Mouse (Mus musculus): ENCODE results near the gene Ccdc184.
A peak's percentile ranks its signal among the peaks of the same experiment; 100 is the strongest.

The Ccdc184 gene

DNA sequence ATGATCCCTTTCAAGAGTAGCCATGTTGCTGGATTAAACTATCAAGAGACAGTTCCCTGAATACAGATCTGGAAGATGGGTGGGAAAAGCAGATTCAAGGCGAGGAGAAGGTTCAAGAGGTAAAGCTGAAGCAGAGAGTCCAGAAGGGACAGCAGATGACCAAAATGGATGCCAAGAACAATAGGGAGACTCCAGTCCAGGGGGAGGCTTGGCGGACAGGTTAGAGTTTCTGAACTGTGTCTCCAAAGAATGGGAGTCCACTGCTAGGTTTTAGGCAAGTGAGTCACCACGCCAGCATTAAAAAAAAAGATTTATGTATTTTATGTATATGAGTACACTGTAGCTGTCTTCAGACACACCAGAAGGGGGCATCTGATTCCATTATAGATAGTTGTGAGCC is 12.3 kb upstream of the Ccdc184 start:
- no peak for DNase-seq (ENCODE audit: extremely low read depth, insufficient read length, low spot score)

DNA sequence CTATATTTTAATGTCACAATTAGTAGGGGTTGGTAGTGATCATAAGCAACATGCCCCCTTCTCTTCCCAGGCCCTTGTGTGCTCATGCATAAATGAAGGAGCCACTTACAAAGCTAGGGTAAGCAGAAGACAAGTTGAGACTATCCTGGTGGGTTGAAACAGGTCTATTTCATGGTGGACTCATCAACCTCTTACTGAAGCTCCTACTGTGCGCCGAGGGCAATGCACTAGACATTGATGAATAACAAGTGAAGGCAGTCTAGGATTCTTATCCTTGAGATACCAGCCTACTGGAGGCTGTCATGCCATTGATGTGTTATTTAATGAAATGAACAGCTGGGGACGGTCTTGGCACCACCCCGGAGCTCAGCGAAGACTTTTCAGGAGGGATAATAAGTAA is 11.7 kb upstream of the Ccdc184 start:
- DNase-seq (ENCODE audit: extremely low read depth, insufficient read length, low spot score) = no peak

DNA sequence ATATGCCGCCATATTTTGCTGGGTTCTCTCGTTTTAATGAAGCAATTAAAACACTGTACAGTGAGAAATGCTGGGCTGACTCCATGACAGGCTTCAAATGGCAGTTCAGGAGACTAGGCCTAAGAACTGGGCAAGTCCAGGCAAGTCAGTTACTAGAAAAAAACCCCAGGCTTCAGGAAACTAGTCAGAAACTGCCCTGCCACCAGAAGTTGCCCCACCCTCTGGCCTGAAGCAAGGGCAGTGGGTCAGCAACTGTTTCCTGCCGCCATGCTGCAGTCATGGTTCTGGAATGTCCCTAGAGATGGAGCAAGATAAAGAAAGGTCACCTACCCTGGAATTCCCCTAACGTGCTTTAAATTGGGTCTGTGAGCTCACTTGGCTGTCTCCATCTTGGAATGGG is 11.0 kb upstream of the Ccdc184 start:
- DNase-seq (ENCODE audit: extremely low read depth, insufficient read length, low spot score) = peak; percentile 68

DNA sequence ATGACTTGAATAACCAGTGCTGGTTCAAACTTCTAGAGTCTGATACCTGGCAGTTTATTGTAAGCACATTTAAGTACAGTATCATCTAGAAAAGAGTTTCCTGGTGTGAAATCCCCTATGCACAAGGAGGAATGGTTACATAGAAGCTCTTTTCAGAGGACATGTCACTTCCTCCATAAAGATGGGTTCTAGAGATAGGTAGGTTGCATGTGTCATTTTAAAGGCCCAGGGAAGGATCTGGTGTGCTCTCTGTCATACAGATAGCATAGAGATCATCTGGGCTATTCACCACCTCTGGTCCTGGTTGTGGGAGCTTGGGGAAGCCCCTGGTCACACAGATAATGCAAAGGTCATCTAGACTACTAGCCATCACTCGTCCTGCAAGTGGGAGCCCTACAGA is 9.7 kb upstream of the Ccdc184 start:
- DNase-seq (ENCODE audit: extremely low read depth, insufficient read length, low spot score) = no peak

DNA sequence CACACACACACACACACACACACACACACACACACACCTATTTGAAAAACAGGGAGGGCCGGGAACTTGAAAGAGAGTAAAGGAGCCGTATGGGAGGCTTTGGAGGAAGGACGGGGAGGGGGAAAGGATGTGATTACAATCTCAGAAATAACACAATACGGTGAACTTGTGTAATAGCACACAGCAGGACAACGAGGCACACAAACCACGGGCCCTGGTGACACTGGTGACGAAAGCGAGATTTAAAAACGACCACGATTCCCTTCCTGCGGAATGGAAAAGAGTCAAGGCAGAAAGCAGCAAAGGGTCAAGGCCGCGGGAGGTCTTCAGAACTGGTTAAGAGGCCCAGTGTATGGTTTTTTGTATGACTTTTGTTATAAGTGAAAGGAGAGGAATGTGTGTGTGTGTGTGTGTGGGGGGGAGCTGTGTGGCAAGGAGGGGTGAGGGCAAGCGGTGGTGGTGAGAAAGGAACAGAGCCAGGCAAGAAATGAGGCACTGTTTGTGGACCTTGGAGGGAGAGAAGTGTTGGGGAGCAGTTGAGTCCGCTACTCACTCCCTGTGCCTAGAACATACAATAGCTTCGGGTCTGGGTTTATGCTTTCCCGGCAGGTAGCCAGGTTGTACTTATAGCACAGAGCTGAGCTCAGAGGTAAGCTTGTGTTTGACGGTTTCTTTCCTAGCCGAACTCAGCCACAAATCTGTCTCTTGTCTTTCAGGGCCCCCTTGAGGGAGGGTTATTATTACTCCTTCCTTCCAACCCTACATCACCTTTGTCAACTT is 5.7 kb upstream of the Ccdc184 start:
- no peak for DNase-seq (ENCODE audit: extremely low read depth, insufficient read length, low spot score)

DNA sequence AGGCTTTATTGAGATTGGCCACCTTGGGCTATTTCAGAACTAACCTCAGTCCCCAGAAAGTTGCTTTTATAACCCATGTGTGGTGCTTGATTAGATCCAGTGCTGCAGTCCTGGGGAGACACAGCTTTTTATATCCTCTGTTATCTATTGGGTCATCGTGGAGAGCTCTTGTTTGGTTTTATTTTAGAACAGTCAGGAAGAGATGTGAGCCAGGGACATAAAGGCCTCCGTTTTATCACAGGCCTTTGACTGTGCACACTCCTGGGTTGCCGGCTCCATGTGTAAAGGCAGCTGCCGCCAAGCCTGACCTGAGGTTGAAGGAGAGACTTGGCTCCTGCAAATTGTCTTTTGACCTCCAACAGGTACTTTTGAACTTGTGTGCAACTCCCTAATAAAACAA is 4.4 kb upstream of the Ccdc184 start:
- no peak for DNase-seq (ENCODE audit: extremely low read depth, insufficient read length, low spot score)

DNA sequence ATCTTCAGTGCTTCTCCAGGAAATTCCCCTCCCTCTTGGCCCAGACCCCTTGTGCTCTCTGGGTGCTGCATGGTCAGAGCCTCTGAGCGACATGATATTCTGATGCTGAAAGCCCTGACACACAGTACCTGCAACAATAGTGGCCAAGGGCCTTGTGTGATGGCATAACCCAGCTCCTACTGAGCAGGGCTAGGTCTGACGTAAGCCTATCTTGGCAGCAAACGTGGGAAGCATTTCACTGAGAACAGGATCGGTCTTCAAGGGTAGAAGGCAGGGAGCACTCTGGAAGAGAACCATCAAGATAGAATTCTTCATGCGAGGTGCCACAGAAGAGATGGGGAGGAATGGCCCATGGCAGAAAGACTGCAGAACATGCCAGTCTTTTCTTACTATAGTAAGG is 1.4 kb upstream of the Ccdc184 start, which contains the start of gene Asb8:
Gene Asb8, minus strand, starts transcription at position 101 of the 400 bp plus-strand sequence.
- DNase-seq (ENCODE audit: extremely low read depth, insufficient read length, low spot score) = no peak

DNA sequence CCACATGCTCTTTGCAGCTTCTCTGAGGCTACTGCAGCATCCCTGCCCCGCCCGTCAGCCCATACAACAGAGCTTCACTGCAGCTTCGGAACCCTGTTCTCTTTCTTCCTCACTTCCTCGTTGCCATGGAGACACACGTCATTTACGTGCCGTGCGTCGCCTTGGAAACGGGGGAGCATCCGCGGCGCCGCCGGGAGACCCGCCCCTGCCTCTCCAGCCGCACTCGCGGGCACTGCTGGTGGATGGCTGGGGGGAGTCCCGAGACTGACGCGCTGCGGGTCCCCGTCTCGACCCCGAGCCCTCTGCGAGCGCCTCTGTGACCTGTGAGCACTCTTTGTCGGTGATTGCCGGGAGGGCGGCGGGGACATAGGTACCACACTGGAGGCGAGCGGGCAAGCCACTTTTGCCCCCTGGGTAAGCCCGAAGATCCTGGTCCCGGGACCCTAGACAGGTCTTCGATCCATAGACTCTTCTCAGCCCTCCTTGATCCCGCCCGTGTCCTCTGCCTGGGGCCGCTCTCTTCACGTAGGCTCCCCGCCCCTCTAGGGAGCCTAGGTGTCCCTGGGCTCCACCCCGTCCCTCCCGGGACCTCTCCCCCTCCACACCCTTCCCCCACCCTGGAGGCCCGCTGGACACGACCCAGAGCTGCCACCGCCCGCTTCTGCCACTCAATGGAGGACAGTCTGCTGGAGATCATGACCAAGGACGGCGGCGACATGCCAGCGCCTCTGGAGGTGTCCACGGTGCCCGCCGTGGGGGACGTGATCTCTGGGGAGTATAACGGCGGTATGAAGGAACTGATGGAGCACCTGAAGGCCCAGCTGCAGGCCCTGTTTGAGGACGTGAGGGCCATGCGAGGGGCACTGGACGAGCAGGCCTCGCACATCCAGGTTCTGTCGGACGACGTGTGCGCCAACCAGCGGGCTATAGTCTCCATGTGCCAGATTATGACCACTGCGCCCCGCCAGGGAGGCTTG is 975 bp downstream of the Ccdc184 start:
- DNase-seq (ENCODE audit: extremely low read depth, insufficient read length, low spot score) = no peak

DNA sequence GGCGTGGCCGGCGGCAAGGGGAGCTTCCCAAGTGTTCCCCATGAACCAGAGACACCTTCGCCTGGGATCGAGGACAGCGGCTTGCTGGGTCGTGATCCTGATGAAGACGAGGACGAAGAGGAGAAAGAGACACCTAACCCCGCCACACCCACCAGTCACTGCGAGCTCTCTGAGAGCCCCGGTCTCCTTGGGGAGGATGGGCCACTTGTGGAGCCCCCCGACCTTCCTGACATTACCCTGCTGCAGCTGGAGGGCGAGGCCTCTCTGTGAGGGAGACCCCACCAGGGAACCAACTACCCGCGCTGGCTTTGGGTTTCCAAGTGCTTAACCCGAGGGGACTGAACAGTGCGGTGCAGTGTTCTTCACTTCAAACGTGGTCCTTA is 1.7 kb downstream of the Ccdc184 start:
- no peak for DNase-seq (ENCODE audit: extremely low read depth, insufficient read length, low spot score)

DNA sequence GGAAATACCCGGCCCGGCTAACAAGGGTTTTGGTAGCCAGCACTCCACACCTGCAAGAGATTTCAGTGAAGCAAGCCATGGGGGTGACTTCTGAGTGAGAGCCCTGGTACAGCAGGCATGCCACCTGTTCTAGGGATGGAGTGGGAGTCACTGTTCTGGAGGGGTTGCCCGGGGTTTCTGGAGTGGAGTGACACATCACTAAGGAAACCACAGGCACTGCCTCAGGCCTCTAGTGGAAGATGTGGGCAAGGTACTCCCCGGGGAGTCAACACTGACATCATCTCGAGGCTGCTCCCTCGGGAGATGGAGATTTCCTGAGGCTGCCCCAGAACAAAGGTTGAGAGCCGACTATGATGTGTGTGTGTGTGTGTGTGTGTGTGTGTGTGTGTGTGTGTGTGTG is 3.4 kb downstream of the Ccdc184 start:
- peak; percentile 84 for DNase-seq (ENCODE audit: extremely low read depth, insufficient read length, low spot score)

DNA sequence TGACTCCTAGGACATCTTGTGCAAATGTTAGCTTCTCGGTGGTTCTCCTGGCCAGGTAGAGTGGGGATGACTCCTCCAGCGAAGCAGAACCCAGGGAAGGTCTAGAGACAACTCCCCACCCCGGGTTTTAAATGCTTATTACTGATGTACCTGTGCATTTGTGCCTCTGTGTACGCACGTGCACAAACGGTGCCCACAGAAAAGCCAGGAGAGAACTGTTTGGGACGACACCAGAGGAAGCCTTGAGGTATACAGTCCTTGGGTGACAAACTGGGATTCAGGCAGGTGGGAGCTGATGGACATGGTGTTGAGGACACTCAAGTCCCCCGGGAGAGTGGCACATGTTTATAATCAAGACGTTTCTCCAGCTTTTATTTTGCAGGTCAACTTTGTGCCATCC is 4.0 kb downstream of the Ccdc184 start:
- no peak for DNase-seq (ENCODE audit: extremely low read depth, insufficient read length, low spot score)

DNA sequence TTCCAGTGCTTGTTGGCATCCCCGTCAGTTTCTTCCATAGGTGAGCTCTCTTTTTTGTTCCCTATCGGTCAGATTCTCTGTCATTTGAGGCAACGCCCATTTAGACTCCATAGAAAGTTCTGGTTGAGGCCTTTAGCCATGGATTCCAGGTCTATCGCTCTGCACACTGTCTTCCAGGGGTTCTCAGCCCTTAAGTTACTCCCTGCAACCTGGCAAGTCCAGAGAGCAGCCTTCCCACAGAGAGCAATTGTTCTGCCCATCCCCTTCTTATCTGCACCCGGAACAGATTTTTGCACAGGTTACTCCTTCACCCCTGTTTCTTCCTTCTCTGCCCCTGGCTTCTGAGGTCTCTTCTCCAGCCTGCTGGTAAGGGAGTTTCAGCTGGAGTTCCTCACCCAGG is 5.2 kb downstream of the Ccdc184 start:
- no peak for DNase-seq (ENCODE audit: extremely low read depth, insufficient read length, low spot score)

DNA sequence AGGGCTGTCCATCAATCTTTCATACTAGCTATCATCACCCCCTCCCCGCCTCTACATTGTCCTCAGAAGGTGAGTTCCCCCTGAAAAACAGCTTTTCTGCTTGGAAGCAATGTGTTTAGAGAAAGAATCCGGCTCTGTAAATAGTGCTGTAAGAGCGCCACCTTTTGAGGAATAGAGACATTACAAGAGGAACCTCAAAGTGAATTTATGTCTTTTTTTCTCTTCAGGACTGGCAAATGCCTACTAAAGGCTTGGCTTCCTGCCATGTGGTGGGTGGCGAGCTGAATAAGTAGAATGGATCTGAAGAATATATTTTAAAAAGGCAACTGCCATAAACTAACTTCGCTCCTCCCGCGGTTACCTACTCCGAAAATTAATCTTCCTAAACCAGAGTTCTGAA is 6.9 kb downstream of the Ccdc184 start:
- peak; percentile 24 for DNase-seq (ENCODE audit: extremely low read depth, insufficient read length, low spot score)

DNA sequence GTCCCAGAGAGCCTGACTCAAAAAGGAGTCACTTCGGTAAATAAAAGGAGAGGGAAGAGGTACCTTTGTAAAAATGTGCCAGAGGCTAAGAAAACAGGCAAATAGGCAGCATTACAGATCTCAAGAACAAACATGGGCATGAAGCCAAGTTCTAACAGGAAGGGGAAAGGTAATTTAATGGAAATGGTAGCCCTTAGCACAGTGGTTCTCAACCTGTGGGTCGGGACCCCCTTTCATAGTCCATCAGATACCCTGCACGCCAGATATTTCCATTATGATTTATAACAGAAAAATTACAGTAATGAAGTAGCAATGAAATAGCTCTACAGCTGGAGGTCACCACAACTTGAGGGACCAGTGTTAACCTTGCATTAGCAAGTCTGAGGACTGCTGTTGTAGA is 10.4 kb downstream of the Ccdc184 start:
- DNase-seq (ENCODE audit: extremely low read depth, insufficient read length, low spot score) = no peak

DNA sequence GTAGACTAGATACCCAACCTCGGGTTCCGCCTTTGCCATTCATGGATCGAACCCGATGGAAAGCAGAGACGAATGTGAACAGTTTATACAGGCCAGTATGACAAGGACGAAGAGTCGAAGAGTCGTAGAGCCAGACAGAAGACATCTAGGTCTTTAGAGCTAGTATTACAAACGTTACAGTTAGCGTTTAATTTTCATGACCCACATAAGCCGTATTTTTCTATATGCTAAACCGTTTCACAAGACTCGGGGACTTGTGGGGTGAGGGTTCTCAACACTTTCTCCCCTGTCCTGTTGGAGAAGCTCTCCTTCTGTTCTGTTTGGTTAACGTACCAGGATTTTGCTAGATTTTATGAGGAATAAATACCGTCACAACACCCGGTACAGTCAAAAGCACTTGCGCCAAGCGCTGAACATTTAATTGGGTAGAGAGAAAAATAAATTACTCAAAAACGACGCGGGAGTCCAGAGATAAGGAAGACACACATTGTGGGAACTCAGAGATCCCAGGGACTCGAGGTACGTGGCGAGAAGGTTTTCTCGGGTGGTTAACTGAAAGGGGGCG is 13.7 kb downstream of the Ccdc184 start:
- no peak for DNase-seq (ENCODE audit: extremely low read depth, insufficient read length, low spot score)

DNA sequence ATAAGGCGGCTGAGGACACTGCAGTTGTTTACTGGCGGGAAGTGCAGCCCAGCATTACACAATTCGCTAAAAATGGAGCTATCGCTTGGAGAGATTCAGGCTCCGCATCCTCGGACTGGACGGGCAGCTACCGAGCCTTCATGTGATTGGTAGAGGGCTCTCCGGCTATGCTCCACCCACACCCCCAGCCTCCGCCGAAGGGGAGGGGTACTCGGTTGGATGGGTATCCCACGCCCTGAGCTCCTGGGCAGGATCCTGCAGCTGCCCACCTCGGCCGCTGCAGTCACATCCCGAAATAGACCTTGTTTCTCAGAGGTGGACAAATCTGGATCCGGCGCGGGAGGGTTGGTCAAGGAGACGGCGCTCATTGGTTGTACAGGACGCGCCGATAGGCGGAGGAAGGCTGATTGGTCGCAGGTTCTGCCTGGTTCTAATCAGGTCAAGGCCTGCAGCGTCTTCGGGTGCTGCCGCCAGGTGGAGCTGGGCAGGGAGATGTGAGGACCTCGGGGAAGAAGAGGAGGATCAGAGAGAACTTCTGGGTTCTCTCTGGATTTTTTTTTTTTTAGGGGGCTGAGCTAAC is 14.3 kb downstream of the Ccdc184 start:
- peak; percentile 85 for DNase-seq (ENCODE audit: extremely low read depth, insufficient read length, low spot score)

DNA sequence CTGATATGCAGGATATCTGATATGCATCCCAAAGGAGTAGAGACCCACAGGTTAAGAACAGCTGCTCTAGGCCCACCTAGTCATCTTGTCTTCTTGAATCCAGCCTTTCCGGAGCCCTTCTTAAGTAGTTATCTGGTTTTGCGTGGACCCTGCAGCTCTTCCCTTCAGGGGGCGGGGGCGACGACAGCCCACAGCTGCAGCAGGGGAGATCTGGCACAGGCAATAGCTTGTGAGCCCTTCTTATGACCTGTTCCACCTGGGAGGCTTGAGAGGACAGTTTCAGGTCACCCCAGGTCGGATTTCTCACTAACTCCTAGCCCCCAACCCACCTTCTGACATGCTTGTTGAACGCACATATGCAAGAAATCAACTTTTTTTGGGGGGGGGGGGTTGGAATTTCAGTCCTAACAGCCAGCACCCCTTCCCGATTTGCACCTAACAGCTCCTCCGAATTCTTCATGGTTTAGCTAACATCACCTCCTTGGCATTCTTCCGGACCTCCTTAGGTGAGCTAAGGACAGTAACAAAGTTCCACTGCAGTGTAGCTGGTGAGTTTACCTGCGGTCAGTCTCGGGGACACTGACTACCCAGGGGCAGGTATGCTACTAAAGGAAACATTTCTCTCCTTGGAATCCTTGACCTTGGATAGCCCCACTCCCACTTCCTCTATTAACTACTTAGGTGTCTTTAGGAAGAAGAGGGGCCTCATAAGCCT is 15.1 kb downstream of the Ccdc184 start:
- no peak for DNase-seq (ENCODE audit: extremely low read depth, insufficient read length, low spot score)

DNA sequence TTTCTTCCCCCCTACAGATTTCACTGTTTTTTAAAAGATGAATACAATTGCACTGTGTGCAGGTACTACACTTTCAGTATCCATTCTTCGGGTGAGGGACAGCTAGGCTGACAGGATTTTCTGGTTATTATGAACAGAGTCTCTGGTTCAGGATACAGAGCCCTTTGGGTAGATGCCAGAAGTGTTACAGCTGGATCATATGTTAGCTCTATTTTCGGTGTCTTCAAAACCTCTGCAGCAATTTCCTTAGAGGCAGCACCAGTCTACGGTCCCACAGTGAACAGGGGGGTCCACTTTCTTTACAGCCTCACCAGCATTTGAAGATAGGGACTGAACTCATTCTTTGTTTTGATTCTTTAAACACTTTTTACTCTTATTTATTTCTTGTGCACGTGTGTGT is 17.5 kb downstream of the Ccdc184 start:
- DNase-seq (ENCODE audit: extremely low read depth, insufficient read length, low spot score) = no peak

DNA sequence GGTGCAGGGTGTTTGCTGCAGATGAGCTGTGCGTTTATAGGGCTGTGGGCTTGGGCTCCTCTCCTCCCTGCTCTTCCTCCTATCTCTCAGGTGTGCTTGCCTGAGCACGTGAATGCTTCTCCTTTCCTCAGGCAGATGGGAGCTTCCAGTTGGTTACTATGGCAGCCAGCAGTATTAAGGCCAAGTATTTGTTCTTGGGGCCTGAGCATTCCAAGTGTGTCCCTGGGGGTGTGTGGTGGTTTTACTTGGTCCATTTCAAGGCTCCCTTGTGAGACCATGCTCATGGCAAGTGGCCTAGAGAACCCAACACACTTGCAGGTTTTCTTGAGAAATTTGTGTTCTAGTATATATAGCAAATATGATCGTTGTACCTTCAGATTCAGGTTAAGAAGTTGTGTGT is 28.5 kb downstream of the Ccdc184 start, which contains the start of gene Olfr288:
Gene Olfr288, minus strand, starts transcription at position 101 of the 400 bp plus-strand sequence.
- DNase-seq (ENCODE audit: extremely low read depth, insufficient read length, low spot score) = no peak

DNA sequence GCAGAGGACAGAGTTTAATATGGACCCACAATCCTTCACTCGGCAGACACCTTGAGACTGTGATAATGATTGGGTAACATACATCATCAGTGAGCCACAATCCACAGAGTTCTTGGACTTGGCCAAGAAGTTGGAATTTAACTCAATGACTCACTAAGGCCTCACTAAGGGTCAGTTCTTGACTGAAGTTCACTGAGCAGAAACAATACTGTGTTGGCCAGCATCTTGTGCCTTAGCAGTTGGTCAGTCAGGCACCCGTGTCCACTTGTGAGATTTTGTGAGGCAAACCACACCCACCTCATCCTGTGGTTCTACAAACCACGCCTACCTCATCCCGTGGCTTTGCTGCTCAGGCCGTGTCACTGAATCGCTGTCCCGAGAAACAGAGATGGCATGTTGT is 42.7 kb downstream of the Ccdc184 start:
- peak; percentile 19 for DNase-seq (ENCODE audit: extremely low read depth, insufficient read length, low spot score)

Data from 3134 (cell line).